Mouse (Mus musculus) yolk sac, embryonic 10.5 days (tissue): ENCODE results near the gene Hfe2.

ENCODE experiments used
- DNase-seq: peaks from one replicate; pipeline ENCODE4 v3.0.0-alpha.2; 2017; ENCODE audit warnings: low spot score

Gene Hfe2

GRCm38 (mm10) chr3:96526864-96527542, 2.0 kb downstream of the Hfe2 start:
- DNase-seq: peak; percentile 16

GRCm38 (mm10) chr3:96528506-96528905, 3.5 kb downstream of the Hfe2 start:
- DNase-seq: no peak

GRCm38 (mm10) chr3:96532050-96532449, 7.1 kb downstream of the Hfe2 start:
- no peak for DNase-seq

- no peak for DNase-seq
Measured at GRCm38 (mm10) chr3:96534300-96534699, 9.3 kb downstream of the Hfe2 start.

- no peak for DNase-seq
Measured at GRCm38 (mm10) chr3:96539316-96539715, 14.3 kb downstream of the Hfe2 start.

GRCm38 (mm10) chr3:96540740-96541139, 15.8 kb downstream of the Hfe2 start:
- no peak for DNase-seq

- DNase-seq: no peak
Measured at GRCm38 (mm10) chr3:96541328-96542078, 16.5 kb downstream of the Hfe2 start.

GRCm38 (mm10) chr3:96542554-96542953, 17.6 kb downstream of the Hfe2 start:
- DNase-seq: no peak

GRCm38 (mm10) chr3:96543345-96543744, 18.4 kb downstream of the Hfe2 start:
- DNase-seq: no peak

GRCm38 (mm10) chr3:96545565-96545964, 20.6 kb downstream of the Hfe2 start:
- DNase-seq: no peak

- no peak for DNase-seq
Measured at GRCm38 (mm10) chr3:96546880-96547279, 21.9 kb downstream of the Hfe2 start.

GRCm38 (mm10) chr3:96547389-96547960, 22.5 kb downstream of the Hfe2 start:
- DNase-seq: no peak

- no peak for DNase-seq
Measured at GRCm38 (mm10) chr3:96548824-96549223, 23.9 kb downstream of the Hfe2 start.

- DNase-seq: no peak
Measured at GRCm38 (mm10) chr3:96549346-96549745, 24.4 kb downstream of the Hfe2 start.

- DNase-seq: no peak
Measured at GRCm38 (mm10) chr3:96551203-96551602, 26.2 kb downstream of the Hfe2 start.

GRCm38 (mm10) chr3:96551890-96552289, 26.9 kb downstream of the Hfe2 start:
- no peak for DNase-seq

GRCm38 (mm10) chr3:96553601-96554000, 28.6 kb downstream of the Hfe2 start:
- DNase-seq: no peak

GRCm38 (mm10) chr3:96554251-96554650, 29.3 kb downstream of the Hfe2 start:
- no peak for DNase-seq

GRCm38 (mm10) chr3:96555041-96555596, 30.1 kb downstream of the Hfe2 start:
- no peak for DNase-seq

GRCm38 (mm10) chr3:96555999-96556614, 31.1 kb downstream of the Hfe2 start:
- no peak for DNase-seq

- DNase-seq: no peak
Measured at GRCm38 (mm10) chr3:96556651-96557635, 32.0 kb downstream of the Hfe2 start.
